Mouse (Mus musculus) neural tube, embryonic 14.5 days (tissue): ENCODE data around the gene Trp53rkb. TPM values are rescaled to one million over a fixed set of nuclear protein-coding genes. Genes with fewer than 3 reads are reported as not detected.
"Not testable (repeated sequence)": the region's sequence is repeated elsewhere in the genome, so short reads cannot be mapped to it uniquely, and the experiment has no call there.

ENCODE experiments used
- ATAC-seq: fragments of 200-750 bp; cut with Nextera tagmentation; 2 replicates; pipeline ENCODE4 v1.8.0; 2017; ENCODE audit warnings: low read depth, mild to moderate bottlenecking, moderate TSS enrichment, moderate library complexity
- H3K27ac ChIP-seq: fragments of 300-500 bp; sonication (generic); 2 replicates; pipeline ENCODE4 v1.5.1; 2014; ENCODE audit warnings: low read depth, mild to moderate bottlenecking, control low read depth, low read length, moderate library complexity, mixed read lengths
- H3K27me3 ChIP-seq: fragments of 300-500 bp; sonication (generic); 2 replicates; pipeline ENCODE4 v1.6.1; 2014; ENCODE audit warnings: low read length; ENCODE audit not compliant: control insufficient read depth, insufficient read depth
- H3K36me3 ChIP-seq: fragments of 300-500 bp; sonication (generic); 2 replicates; pipeline ENCODE4 v1.6.1; 2014; ENCODE audit warnings: low read length, mixed read lengths; ENCODE audit not compliant: control insufficient read depth, insufficient read depth
- H3K4me1 ChIP-seq: fragments of 300-500 bp; sonication (generic); 2 replicates; pipeline ENCODE4 v1.6.1; 2014; ENCODE audit warnings: low read length; ENCODE audit not compliant: control insufficient read depth, insufficient read depth
- H3K4me2 ChIP-seq: fragments of 300-500 bp; sonication (generic); 2 replicates; pipeline ENCODE4 v1.6.1; 2014; ENCODE audit warnings: mild to moderate bottlenecking, low read depth, low read length, control low read depth
- H3K4me3 ChIP-seq: fragments of 300-500 bp; sonication (generic); 2 replicates; pipeline ENCODE4 v1.5.1; 2014; ENCODE audit warnings: low read depth, low read length, control low read depth, mixed read lengths
- H3K9ac ChIP-seq: fragments of 300-500 bp; sonication (generic); replicated peaks from 2 replicates; pipeline ENCODE4 v1.6.1; 2014; ENCODE audit warnings: low read depth, mild to moderate bottlenecking, control low read depth, low read length, mixed read lengths
- H3K9me3 ChIP-seq: fragments of 300-500 bp; sonication (generic); 2 replicates; pipeline ENCODE4 v1.6.1; 2016; ENCODE audit warnings: low read length; ENCODE audit not compliant: control insufficient read depth
- WGBS: fragments of 180-500 bp; shearing (Covaris S2); extraction: QIAGEN DNeasy Blood & Tissue Kit; methylation state at CpG from one replicate; pipeline ENCODE4 v1.1.7; 2014; 5-methylcytosine and 5-hydroxymethylcytosine counted together
- polyA plus RNA-seq: library from polyadenylated mRNA; unstranded; fragments of >200 nt; fragmentation: Nextera tagmentation; extraction: Ambion mirVana; gene quantifications from 2 replicates; pipeline ENCODE4 v1.2.1, GENCODE M21; 2014

The Trp53rkb gene
- 9.4 and 9.8 TPM in 2 replicates for polyA plus RNA-seq

DNA sequence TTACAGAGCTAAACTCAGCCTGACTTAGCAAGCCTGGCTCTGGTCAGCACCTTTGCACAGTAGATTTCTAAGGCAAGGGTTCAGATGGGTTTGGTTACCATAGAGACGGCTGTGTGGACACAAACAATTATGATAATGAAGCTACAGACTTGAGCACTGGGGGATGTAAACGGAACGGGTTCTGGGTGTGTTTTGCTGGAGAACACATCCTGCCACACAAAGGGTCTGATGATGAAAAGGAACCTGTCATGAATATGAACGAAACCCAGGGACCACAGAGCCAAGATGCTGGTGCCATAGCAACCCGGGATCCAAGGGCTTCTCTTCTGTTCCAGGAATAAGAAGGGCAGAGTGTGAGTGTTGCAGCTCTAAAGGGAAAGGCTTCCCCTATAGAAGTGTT lies at the start of gene Trp53rkb:
Trp53rkb (plus strand) TSS at position 177 of the 400 bp plus-strand sequence.
- WGBS, result 33% methylated on average over 5 of the region's 5 CpGs
- Histone ChIP-seq H3K27me3 (no peaks in the 10 kb centered on the region), H3K36me3 (peaks cover 8% of the 10 kb centered on the region; the same call in 1 of the 2 replicates), H3K9ac (peak within 1 kb of the TSS; percentile 50; the same call in 1 of the 2 replicates), H3K27ac (peak within 1 kb of the TSS; percentile 66), H3K4me1 (peaks cover 6% of the 10 kb centered on the region), H3K4me3 (peak within 1 kb of the TSS; percentile 71), H3K9me3 (no peaks in the 10 kb centered on the region), H3K4me2 (peak within 1 kb of the TSS; percentile 64)
- peak; percentile 63 for ATAC-seq

DNA sequence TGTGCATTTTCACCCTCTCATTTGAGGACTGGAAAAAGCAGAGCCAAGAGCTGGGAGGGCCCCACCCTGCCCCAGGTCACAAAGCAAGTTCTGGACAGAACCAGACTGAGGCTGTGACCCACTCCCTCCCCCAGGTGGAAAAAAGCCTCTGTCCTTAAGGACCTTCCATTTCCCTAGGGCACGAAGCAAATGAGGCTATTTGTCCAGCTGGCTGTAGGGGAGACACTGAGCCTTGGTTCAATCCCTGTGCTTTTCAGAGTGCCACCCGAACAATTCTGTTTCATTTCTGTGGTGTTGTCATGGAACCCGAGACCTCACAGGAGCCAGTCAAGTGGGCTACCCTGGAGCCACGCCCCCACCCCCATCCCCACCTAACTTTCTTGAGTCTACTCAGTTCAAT lies 48.8 kb upstream of the Trp53rkb start:
- 34% methylated on average over 4 of the region's 4 CpGs for WGBS

DNA sequence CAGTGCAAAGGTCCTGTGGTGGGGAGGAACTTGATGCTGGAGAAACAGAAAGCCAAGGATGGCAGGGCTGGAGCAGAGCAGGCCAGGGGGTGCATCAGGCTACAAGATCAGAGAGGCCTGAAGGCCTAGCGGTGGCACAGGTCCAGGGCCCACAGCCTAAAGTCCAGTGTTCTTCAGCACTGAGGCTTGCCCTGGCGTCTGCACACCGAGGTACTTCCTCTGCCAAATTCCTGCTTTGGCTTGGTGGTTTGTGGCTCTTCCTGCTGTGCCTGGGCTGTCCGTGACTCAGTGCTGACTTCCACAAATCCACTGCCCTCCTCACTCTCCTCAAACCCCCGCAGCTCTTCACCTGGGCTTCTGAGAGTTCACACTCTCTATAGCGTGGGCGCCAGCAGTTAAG lies 47.9 kb upstream of the Trp53rkb start:
- 91% methylated on average over 7 of the region's 7 CpGs for WGBS
- H3K27me3 ChIP-seq, result no peaks in the 10 kb centered on the region
- no peak overlapping the region for H3K27ac ChIP-seq
- H3K4me3 ChIP-seq, result no peak overlapping the region
- ATAC-seq, result no peak
- H3K36me3 ChIP-seq, result no peaks in the 10 kb centered on the region
- no peak overlapping the region for H3K9ac ChIP-seq
- no peaks in the 10 kb centered on the region for H3K4me1 ChIP-seq
- no peak overlapping the region for H3K4me2 ChIP-seq
- no peaks in the 10 kb centered on the region for H3K9me3 ChIP-seq

More for the DNA sequence above, 48.8 kb upstream of the Trp53rkb start:
- H3K4me1 ChIP-seq, result no peaks in the 10 kb centered on the region
- H3K4me2 ChIP-seq, result no peak overlapping the region
- H3K9ac ChIP-seq, result no peak overlapping the region
- ATAC-seq, result no peak
- H3K36me3 ChIP-seq, result no peaks in the 10 kb centered on the region
- H3K9me3 ChIP-seq, result no peaks in the 10 kb centered on the region
- H3K4me3 ChIP-seq, result no peak overlapping the region
- no peak overlapping the region for H3K27ac ChIP-seq
- H3K27me3 ChIP-seq, result no peaks in the 10 kb centered on the region

DNA sequence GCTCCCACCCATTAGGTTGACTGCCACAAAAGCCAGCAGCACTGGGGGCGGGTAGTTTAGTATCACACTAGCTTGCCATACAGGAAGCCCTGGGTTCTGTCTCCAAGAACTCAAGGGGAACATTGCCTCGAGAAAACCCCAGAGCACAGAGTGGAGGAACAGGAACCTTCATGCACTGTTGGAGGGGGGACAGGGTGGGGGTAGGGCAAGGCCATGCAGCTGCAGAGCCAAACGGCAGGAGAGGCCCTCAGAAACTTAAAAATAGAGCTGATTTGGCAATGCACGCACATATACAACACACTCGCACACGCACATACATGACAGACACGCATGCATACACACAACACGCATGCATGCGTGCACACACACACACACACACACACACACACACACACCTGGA lies 46.5 kb upstream of the Trp53rkb start:
- H3K27me3 ChIP-seq, result no peaks in the 10 kb centered on the region
- H3K9ac ChIP-seq, result no peak overlapping the region
- no peak overlapping the region for H3K4me2 ChIP-seq
- H3K27ac ChIP-seq, result no peak overlapping the region
- H3K4me1 ChIP-seq, result no peaks in the 10 kb centered on the region
- no peak for ATAC-seq
- WGBS, result 91% methylated on average over 9 of the region's 9 CpGs
- no peaks in the 10 kb centered on the region for H3K9me3 ChIP-seq
- no peaks in the 10 kb centered on the region for H3K36me3 ChIP-seq
- no peak overlapping the region for H3K4me3 ChIP-seq

DNA sequence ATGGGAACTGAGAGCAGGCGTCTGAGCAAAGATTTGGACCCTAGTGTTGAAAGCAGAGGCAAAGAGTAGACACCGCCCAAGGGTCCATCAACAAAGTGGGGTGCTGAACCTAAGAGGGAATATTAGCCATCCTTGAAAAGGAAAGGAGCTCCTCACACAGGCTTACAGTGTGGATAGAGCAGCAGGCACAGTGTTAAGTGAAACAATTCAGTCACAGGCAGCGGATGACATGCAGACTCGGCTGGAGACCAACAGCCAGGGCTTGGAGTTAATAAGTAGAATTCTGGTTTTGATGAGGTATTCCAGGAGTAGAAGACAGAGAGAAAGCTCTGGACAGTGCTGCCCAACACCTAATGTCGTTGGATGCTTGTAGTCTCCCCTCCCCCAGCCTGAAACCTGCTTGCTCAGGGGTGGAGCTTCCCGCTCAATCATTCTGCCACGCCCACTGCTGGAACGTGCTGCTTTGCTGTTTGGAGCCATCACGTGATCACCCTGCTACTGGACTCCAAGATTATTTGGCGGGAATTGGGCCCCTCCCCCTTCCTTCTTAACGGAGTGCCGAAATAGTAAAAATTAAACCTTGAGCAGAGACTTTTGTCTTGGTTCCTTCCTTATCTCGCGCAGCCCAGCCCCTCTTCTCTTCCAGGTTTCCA lies 45.9 kb upstream of the Trp53rkb start:
- not testable (repeated sequence) for H3K4me1 ChIP-seq, ATAC-seq, H3K36me3 ChIP-seq, H3K9me3 ChIP-seq, H3K9ac ChIP-seq, H3K4me2 ChIP-seq, H3K4me3 ChIP-seq, H3K27ac ChIP-seq, H3K27me3 ChIP-seq
- WGBS, result 56% methylated on average over 14 of the region's 14 CpGs

DNA sequence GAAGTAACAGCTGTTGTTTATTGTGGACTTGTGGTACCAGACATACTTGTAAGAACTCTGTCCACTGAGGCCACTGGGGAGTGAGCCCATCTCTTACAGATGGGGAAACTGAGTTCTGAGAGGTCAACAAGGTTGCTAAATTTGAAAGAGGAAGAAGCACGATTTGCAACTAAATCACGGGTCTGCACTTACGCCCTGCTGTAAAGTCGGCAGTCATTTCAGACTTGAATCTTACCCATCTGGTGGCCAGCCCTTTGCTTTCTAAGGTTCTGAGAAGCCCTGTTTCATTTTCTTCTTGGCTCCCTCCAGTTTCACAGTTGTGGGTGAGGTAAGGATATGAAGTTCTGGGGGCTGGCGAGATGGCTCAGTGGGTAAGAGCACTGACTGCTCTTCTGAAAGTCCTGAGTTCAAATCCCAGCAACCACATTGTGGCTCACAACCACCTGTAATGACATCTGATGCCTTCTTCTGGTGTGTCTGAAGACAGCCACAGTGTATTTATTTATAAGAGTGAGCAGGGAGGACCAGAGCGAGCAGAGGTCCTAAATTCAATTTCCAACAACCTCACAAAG lies 41.6 kb upstream of the Trp53rkb start:
- 87% methylated on average over 6 of the region's 6 CpGs for WGBS
- Histone ChIP-seq H3K4me1 (no peaks in the 10 kb centered on the region), H3K9me3 (no peaks in the 10 kb centered on the region), H3K36me3 (no peaks in the 10 kb centered on the region), H3K27me3 (no peaks in the 10 kb centered on the region), H3K27ac (no peak overlapping the region), H3K4me3 (no peak overlapping the region), H3K4me2 (no peak overlapping the region), H3K9ac (no peak overlapping the region)
- ATAC-seq, result no peak

DNA sequence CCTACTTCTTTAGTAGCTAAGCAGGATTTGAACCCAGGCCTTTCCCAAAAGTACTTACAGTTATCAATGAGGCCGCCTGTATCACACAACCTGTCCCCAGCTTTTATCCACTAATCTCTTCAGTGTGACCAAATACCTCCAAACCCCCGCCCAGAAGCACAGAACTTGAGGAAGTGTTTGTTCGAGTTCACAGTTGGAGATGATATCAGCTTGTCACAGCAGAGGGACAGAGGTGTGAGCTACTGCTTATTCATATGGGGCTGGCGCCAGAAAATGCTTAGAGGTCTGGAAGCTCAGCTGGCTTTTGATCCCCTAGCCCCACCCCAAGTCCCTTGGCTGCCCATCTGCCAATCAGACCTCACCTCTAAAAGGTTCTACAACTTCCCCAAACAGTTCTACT lies 38.1 kb upstream of the Trp53rkb start:
- Histone ChIP-seq H3K4me3 (no peak overlapping the region), H3K36me3 (no peaks in the 10 kb centered on the region), H3K4me1 (no peaks in the 10 kb centered on the region), H3K27me3 (no peaks in the 10 kb centered on the region), H3K4me2 (no peak overlapping the region), H3K27ac (no peak overlapping the region), H3K9me3 (no peaks in the 10 kb centered on the region), H3K9ac (no peak overlapping the region)
- ATAC-seq, result no peak
- WGBS, result 82% methylated on average over 4 of the region's 4 CpGs

DNA sequence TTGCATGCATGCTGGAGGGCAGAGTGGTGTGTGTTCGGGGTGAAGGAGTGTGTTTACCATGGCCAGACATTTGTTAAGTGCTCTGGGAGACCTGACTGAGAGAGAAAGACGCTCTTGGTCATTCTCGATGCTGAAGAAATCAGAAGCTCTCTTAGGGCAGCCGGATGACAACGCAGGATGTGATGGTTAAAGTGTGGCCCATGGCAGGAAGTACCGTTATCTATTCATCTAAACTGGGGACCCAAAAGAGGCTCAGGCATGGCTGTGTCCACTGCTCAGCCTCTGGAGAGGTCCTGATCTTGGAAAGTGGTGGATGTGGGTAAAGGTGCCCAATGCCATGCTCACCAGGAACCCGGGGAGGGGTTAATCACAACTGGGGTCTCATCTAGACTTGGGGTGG lies 37.6 kb upstream of the Trp53rkb start:
- ATAC-seq, result no peak
- Histone ChIP-seq H3K27me3 (no peaks in the 10 kb centered on the region), H3K4me3 (no peak overlapping the region), H3K27ac (no peak overlapping the region), H3K4me2 (no peak overlapping the region), H3K36me3 (no peaks in the 10 kb centered on the region), H3K9ac (no peak overlapping the region), H3K9me3 (no peaks in the 10 kb centered on the region), H3K4me1 (no peaks in the 10 kb centered on the region)
- 95% methylated on average over 7 of the region's 7 CpGs for WGBS

DNA sequence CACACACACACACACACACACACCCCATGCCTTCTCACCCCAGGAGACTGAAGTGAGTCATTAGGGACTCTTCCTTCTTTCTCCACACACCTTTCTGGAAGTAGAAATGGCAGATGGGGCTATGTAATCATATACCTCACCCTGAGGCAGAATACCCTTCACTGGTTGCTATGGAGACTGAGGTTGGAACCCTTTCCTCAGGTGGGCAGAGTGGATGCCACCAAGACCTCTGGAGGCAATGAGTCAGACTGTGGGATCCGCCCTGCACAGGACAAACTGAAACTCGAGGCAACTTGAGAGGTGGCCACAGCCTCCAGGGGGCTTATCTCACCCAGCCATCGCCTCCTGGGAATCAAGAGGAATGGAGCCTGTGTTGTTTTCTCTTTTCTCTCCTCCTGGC lies 34.4 kb upstream of the Trp53rkb start:
- 51% methylated on average over 3 of the region's 3 CpGs for WGBS
- H3K27me3 ChIP-seq, result no peaks in the 10 kb centered on the region

More for the DNA sequence above, 34.4 kb upstream of the Trp53rkb start:
- Histone ChIP-seq H3K4me3 (no peak overlapping the region), H3K27ac (no peak overlapping the region), H3K9me3 (no peaks in the 10 kb centered on the region), H3K4me1 (no peaks in the 10 kb centered on the region), H3K36me3 (no peaks in the 10 kb centered on the region), H3K9ac (no peak overlapping the region), H3K4me2 (no peak overlapping the region)
- ATAC-seq, result no peak
